Mouse (Mus musculus) embryonic stem cell, embryonic (primary cell): ENCODE measurements around the gene Exoc7.

Source experiments
- CTCF ChIA-PET, 4 experiments: fragments of 300-600 bp in 2 of 4; fragments of 350-600 bp in 2 of 4; sonication (Branson Sonifier 250); formaldehyde crosslinking; loops; one replicate each; lab custom pipeline; 2022; ENCODE audit warnings: inconsistent platforms in 2 of 4; lab: Charles Lee
- POLR2A ChIA-PET, 4 experiments: fragments of 300-600 bp in 2 of 4; fragments of 350-600 bp in 2 of 4; sonication (Branson Sonifier 250); formaldehyde crosslinking; loops; one replicate each; lab custom pipeline; 2022; ENCODE audit warnings: antibody characterized with exemption in 4 of 4, inconsistent platforms in 1 of 4; lab: Charles Lee

Exoc7 gene

DNA sequence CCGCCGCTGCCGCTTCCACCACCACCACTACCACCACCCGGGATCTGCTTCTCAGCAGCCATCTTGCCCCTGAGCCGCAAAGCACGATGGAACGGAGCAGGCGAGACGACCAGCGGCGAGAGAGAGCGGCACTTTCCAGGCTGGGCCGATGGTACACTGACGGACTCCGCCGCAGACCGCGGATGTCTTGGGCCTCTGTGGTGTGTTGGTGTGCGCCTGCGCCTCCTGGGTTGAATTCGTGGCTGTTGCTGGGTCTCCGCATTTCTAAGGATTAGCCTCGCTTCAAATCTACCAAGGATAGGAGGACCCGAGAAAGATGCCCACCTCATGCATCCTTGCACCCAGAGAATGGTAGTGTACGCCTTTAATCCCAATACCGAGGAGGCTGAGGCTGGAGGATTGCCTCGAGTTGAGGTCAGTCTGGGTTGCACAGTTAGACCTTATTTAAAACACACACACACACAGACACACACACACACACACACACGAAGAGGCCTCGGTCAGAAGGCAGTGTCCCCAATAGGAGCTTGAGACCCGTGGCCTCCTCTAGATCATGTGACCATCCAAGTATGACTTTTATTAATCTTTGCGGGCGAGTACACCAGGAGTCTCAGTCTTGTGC lies 32.9 kb downstream of the Exoc7 start, which contains the start of gene Srp68:
Gene Srp68, minus strand, starts transcription at position 173 of the 622 bp plus-strand sequence.
- CTCF ChIA-PET = interaction anchor here in 3 of 4 experiments (0.6 to 1.2 kb wide), 5 partner anchors 8 to 190 kb away, joined by 3 to 4 read pairs (median 3); no protein-coding TSS in a partner anchor
- POLR2A ChIA-PET = interaction anchor here in 3 of 4 experiments (0.5 to 3.3 kb wide), 22 partner anchors 9 to 250 kb away, joined by 3 to 16 read pairs (median 4); partner anchors contain the start of gene Mrpl38 (in 1 of the 3)

DNA sequence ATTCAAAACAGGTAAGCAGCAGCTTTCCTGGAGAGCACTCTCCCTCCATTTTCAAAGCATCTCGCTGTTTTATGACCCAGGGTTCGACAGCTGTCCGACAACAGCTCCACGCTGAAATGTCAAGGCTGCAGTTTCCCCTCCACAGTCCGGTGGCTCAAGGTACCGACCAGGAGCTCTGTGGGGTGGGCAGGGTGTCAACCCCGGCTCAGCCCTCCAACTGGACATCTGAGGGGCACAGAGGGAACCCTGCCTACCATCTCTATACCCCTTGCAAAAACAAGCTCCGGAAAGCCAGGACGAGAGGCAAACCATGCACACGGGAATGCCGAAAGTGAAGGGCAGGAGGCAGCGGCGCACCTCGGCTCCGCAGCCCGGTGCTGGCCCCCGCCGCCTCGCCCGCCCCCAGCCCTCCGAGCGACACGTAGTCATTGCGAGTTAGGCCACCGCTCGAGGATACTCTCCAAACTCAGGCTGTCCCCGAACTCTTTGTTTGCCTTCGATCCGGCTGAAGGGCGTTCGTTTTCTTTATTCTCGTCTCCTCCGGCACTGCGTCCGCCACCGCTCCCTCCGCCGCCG lies 33.5 kb downstream of the Exoc7 start:
- ChIA-PET POLR2A (interaction anchor here (0.6 to 3.3 kb wide), 24 partner anchors 8 to 565 kb away, joined by 3 to 16 read pairs (median 4); partner anchors contain the start of genes Evpl (in 1 of the 4), Foxj1 (in 1 of the 4), Galr2 (in 1 of the 4) and Grb2 (in 1 of the 4)), CTCF (interaction anchor here in 3 of 4 experiments (0.7 to 1.2 kb wide), 7 partner anchors 8 to 73 kb away, joined by 3 to 14 read pairs (median 4); no protein-coding TSS in a partner anchor)

DNA sequence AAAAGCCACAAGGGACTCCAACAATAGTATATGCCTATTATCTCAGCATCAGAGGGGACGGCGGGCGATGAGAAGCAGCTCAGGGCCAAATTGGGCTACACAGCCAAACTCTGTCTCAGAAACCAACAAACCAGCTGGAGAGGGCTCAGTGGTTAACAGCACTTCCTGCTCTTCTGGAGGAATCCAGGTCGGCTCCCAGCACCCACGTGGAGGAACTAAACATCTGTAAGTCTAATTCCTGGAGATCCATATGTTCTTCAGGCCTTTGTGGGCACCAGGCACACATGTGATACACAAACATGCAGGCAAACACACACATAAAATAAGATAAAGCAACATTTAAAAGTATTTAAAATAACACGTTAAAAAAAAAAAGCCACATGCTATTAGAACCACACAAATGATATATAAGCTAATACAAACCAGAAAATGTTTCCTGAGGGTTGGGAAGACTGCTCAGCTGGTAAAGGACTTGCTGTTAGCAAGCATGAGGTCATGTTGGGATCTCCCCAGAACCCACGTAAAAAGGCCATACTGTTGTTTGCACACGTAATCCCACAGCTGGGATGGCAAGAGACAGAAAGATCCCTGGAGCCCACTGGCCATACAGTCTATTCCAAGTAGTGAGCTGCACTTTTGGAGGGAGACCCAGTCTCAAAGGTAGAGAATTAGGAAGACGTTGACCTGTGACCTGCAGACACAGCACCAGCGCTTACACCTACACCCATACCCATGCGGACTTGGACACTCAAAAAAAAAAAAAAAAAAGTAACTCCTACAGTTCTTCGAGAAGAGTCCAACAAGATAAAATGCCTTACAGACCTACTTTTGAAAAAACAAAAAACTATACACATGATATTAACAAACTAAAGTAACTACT lies 34.2 kb downstream of the Exoc7 start:
- CTCF ChIA-PET = interaction anchor here in 3 of 4 experiments (0.7 to 1.2 kb wide), 7 partner anchors 9 to 74 kb away, joined by 3 to 14 read pairs (median 4); no protein-coding TSS in a partner anchor
- POLR2A ChIA-PET = interaction anchor here (0.7 to 3.3 kb wide), 24 partner anchors 8 to 565 kb away, joined by 3 to 16 read pairs (median 4); partner anchors contain the start of genes Evpl (in 1 of the 4), Foxj1 (in 1 of the 4), Galr2 (in 1 of the 4) and Grb2 (in 1 of the 4)

DNA sequence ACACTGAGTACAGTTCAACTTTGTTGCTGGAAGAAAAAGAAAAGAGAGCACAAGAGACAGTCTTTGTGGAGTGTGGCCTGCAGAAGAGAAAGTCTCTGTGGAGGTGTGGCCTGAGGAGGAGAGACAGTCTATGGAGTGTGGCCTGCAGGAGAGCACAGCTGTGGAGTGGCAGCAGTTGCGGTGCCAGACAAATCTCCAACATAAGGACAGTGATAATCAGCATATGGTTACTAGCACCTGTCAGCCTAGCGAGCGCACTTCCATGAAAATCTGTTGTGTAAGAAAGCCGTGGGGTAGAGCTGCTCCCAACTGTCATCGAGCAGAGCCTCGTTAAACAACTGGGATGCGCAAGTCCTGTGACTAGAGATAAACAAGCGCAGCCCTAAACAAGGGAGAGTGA lies 37.5 kb downstream of the Exoc7 start:
- ChIA-PET POLR2A (interaction anchor here in 2 of 4 experiments (0.7 to 2.1 kb wide), 5 partner anchors 11 to 245 kb away, joined by 3 to 6 read pairs (median 5); no protein-coding TSS in a partner anchor), CTCF (interaction anchor here in 1 of 4 experiments (1.0 kb wide), 1 partner anchor 25 kb away, joined by 3 read pairs; no protein-coding TSS in a partner anchor)

DNA sequence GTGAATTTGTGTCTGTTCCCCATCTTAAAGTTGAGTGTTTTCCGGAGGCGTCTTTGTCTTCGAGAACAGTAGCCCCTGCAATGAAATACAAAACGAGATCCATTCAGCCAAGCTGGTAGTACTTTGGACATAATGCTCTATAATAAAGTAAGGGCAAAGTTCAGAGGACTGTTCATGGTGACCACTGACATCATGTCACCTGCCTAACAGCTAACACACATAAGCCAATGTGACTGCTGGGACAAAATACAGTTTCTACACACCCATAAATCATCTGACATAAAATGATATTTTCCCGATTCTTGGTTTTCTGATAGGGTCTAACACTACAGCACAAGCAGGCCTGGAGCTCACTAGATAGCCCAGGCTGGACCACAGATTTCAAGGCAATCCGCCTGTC lies 38.7 kb downstream of the Exoc7 start:
- ChIA-PET CTCF (interaction anchor here (0.6 to 2.7 kb wide), 44 partner anchors 10 to 718 kb away, joined by 3 to 21 read pairs (median 4); partner anchors contain the start of genes Evpl (in 3 of the 4), Galr2 (in 2 of the 4), Mrpl38 (in 1 of the 4) and Prcd (in 1 of the 4)), POLR2A (interaction anchor here in 2 of 4 experiments (0.6 to 2.8 kb wide), 20 partner anchors 9 to 403 kb away, joined by 3 to 13 read pairs (median 4); partner anchors contain the start of genes Acox1 (in 1 of the 2), Fbf1 (in 1 of the 2), Galr2 (in 1 of the 2) and Ten1 (in 1 of the 2))

DNA sequence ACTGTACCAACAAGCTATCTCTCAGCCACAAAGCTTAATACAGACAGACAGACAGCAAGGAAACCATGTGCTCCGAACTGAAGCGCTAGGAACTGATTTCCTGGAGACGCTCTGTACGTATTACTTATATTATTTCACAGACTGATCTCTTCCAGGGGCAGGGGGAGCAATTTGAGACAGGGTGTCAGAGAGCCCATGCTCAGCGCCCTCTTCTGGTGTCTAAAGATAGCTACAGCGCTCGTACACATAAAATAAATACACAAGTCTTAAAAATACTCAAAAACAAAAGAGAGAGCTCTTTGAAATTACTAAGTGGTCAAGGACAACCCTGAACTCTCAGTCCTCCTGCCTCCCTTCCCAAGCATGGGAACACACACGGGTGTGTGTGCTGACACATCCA lies 39.4 kb downstream of the Exoc7 start:
- CTCF ChIA-PET = interaction anchor here (0.6 to 2.7 kb wide), 52 partner anchors 9 to 718 kb away, joined by 3 to 21 read pairs (median 4); partner anchors contain the start of genes Evpl (in 3 of the 4), Galr2 (in 2 of the 4), Mrpl38 (in 1 of the 4) and Prcd (in 1 of the 4)
- POLR2A ChIA-PET = interaction anchor here in 3 of 4 experiments (0.6 to 2.8 kb wide), 24 partner anchors 8 to 404 kb away, joined by 3 to 13 read pairs (median 4); partner anchors contain the start of genes Acox1 (in 1 of the 3), Fbf1 (in 1 of the 3), Galr2 (in 1 of the 3) and Ten1 (in 1 of the 3)

DNA sequence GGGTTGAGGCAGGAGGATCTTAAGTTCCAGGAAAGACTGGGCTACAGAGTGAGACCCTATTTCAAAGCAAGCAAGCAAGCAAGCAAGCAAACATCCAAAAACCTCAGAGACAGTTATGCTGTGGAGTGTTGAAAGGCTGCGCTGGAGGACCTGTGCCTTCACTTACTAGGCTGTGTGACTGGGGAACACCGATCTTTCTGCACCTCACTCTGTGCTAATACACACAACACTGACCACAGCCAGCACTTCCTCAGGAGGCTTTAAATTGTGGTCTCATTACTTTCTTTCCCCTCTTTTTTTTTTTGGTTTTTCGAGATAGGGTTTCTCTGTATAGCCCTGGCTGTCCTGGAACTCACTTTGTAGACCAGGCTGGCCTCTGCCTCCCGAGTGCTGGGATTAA lies 41.2 kb downstream of the Exoc7 start:
- POLR2A ChIA-PET = interaction anchor here in 2 of 4 experiments (1.4 to 2.5 kb wide), 3 partner anchors 12 to 44 kb away, joined by 3 to 7 read pairs (median 4); no protein-coding TSS in a partner anchor
- CTCF ChIA-PET = no interaction called here

DNA sequence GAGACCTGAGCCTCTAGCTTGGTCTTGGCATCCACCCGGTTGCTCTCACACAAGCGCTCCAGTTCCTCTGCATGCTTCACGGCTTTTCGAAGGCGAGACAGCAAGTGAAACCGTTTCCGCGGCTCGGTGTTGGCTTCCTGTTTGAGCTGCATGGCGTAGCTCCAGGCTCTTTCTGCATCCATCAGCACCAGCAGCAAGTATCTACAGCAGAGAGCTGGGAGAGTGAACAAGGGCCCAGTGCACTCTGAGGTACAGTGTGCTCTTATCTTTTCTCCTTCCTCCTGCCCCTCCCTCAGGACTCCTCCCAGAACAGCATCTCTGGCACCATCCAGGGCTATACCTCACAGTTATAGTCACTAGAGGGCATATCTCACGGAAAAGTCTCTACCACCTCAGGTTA lies 41.7 kb downstream of the Exoc7 start:
- ChIA-PET POLR2A (interaction anchor here in 2 of 4 experiments (1.3 to 1.7 kb wide), 3 partner anchors 12 to 43 kb away, joined by 3 to 4 read pairs (median 4); no protein-coding TSS in a partner anchor), CTCF (no interaction called here)

DNA sequence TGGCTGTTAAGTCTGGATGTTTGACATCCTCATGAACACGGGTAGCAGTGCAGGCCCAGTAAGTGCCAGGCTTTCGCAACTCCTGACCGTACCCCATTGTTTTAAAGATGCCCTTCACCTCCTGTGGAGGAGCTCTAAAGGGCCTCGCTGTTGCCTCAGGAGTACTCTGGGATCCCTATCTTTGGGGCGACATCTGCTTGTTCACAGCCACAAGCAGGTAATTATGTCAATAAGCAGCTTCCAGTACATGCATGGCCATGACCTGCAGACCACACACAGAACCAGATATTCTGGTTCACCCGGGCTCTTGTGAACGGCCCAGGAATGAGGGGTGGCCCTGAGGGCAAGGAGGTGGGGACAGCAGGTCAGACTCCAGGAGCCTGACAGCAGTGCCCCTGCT lies 46.8 kb downstream of the Exoc7 start:
- CTCF ChIA-PET = interaction anchor here in 1 of 4 experiments (0.6 kb wide), 1 partner anchor 138 kb away, joined by 3 read pairs; no protein-coding TSS in a partner anchor
- POLR2A ChIA-PET = interaction anchor here in 2 of 4 experiments (0.7 to 3.2 kb wide), 8 partner anchors 12 to 365 kb away, joined by 3 to 11 read pairs (median 4); partner anchors contain the start of gene Srp68 (in 1 of the 2)

DNA sequence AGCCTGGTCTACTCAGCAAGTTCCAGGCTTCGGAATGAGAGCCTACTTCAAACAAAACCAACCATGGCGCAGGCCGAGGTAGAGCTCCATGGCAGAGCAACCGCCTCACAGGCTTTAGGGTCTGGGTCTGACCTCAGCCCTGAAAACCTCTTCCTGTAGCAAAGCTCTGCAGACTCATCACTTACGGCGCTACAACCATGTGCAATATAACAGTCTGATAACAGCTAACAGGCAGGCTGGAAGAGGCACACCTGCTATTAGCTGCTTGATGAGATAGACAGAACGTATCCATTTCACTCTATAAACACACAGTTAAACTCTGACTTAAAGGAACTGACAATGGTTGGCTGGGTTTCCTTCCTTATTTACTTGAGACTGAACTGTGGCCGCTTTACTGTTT lies 47.6 kb downstream of the Exoc7 start:
- ChIA-PET POLR2A (interaction anchor here in 3 of 4 experiments (0.5 to 3.2 kb wide), 12 partner anchors 8 to 381 kb away, joined by 3 to 11 read pairs (median 4); partner anchors contain the start of genes Foxj1 (in 1 of the 3) and Srp68 (in 1 of the 3)), CTCF (interaction anchor here in 1 of 4 experiments (1.1 kb wide), 1 partner anchor 147 kb away, joined by 3 read pairs; no protein-coding TSS in a partner anchor)

DNA sequence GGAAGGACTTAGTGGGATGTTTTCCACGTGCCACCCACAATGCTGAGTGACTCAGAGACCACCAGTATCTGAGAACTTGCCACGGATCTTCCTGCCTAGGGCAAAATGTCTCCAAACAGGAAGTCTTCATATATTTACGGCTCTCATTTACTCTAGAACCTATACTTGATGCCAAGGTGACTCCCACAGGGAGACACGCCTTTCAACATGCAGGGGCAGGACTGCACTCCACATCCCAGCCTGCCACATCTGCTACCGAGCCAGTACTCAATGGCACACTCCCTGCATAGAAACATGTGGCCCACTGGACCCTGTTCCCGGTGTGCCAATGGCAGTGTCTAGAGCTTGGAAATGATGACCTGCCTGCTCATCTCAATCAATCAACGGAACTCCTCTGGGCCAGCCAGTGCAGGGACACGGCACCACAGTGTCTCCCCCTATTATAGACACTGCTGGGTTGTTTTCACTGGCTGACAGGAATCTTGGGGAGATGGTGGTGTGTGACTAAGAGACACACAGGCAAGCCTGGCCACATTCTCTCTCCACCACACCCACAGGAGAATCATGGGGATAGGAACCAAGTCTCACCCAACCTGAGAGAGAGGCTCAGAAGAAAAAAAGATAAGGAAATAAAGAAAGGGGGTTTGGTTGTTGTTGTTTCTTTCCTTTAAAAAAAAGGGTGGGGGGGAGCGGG lies 50.9 kb downstream of the Exoc7 start:
- CTCF ChIA-PET = interaction anchor here in 2 of 4 experiments (0.7 to 1.5 kb wide), 3 partner anchors 11 to 369 kb away, joined by 3 to 6 read pairs (median 5); no protein-coding TSS in a partner anchor
- POLR2A ChIA-PET = interaction anchor here in 2 of 4 experiments (0.9 to 1.6 kb wide), 5 partner anchors 9 to 18 kb away, joined by 3 to 4 read pairs (median 3); no protein-coding TSS in a partner anchor

DNA sequence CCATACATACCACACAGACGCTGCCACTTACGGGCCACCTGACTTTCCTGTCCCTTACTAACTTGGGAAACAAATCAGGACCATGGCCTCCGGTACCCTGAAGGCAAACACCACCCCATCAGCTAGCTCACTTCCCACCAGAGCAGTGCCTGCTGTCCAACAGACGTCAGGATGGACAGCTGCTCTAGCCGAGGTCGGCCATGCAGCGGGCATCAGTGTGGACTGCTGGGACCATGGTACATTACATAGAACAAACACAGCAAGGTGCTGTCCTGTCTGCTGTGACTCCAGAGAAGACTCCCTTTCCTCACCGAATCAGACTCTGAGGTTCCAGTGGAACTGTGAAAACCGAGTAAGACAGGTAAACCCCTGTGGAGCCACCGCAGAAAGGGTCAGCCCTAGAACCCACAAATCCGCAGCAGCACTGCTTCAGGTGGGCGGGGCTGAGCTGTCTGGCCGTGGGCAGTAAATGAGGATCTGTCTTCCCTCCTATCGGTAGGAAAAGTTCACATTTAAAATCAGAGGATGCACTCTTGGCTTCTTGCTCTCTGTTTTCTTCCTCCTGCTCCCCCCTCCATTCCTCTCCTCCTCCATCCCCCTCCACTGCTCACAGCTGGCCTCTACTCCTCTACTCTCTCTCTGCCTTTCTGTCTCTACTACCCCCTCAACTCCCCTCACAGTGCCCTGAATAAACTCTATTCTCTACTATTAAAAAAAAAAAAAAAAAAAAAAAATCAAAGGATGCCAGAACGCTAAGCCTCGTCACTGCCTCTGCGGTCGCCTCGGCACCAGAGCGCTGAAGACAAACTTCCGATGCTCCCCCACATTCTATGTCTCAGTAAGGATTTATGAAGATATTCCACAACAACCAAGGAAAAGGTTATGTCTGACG lies 51.7 kb downstream of the Exoc7 start:
- CTCF ChIA-PET = interaction anchor here in 2 of 4 experiments (0.7 to 1.0 kb wide), 2 partner anchors 12 to 370 kb away, joined by 3 to 5 read pairs; no protein-coding TSS in a partner anchor
- POLR2A ChIA-PET = interaction anchor here in 2 of 4 experiments (0.9 to 1.5 kb wide), 3 partner anchors 8 to 16 kb away, joined by 3 to 4 read pairs (median 3); no protein-coding TSS in a partner anchor

DNA sequence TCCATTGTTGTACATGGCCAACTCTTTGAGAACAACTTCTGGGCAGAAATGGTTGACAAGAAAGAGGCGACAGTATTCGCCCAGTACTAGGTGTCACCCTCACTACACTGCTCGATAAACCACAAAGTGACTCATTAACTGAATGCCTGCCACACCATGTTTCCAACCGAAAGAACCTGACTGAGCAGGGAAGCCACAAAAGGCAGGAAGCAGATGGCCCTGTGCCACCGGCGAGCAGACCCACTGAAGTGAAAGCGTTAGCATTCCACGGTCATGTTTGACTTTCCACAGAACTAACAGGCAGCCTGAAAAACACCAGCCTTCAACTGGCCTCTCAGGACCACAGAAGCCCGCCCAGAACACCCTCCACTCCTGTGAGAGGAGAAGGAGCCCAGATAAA lies 52.4 kb downstream of the Exoc7 start:
- POLR2A ChIA-PET = interaction anchor here in 1 of 4 experiments (1.0 kb wide), 1 partner anchor 116 kb away, joined by 3 read pairs; the partner anchor contains the start of gene Mrpl38
- CTCF ChIA-PET = interaction anchor here in 1 of 4 experiments (0.5 kb wide), 1 partner anchor 249 kb away, joined by 3 read pairs; no protein-coding TSS in a partner anchor

DNA sequence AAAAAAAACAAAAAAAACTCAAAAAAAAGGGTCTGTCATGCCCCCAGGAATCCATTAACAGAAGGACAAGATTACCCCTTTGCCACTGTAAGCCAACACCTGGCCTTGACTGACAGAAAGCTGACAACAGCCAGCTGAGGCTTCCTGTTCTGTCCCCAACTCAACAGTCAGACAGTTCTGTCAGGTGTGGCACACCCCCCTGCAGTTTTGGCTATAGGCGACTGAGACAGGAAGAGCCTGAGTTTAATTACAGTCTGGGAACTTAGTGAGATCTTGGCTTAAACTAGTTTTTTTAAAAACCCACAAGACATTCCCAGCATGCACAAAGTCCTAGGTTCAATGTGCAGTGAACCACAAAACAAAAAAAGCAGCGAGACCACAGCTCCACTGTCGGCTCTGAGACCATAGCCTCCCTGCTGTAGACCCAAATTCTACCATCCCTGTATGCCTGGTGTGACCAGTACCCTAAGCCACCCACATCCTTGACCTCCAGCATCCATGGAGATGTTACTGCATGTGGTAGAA lies 53.9 kb downstream of the Exoc7 start:
- ChIA-PET CTCF (no interaction called here), POLR2A (no interaction called here)
